Mouse (Mus musculus): Measurements from ENCODE around the gene Kcnmb3. TPM values are rescaled to one million over a fixed set of nuclear protein-coding genes. Genes with fewer than 3 reads are reported as not detected.
A peak's percentile ranks its signal among the peaks of the same experiment; 100 is the strongest.

Kcnmb3 gene
- polyA plus RNA-seq, 1 experiment from 2014 or later, result 0.10 TPM

DNA sequence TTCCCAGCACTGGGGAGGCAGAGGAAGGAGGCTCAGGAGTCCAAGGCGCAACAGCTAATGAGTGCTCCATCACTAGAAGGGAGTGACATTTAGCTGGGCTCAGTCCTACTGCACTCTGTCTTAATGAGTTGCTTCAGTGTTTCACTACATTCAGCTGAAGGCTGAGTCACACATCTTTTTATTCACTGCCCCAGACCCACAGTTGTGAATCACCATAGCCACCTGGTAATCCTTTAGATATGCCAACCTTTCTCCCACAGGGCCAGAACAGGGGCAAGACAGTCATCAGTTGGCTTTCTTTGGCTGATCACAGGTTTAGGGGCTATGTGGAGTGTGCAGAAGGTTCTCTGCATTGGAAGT lies 4.7 kb upstream of the Kcnmb3 start:
- Histone ChIP-seq H3K9ac (ENCODE audit: low read depth, low read length) (no peak overlapping the region), H3K4me1 (ENCODE audit: control insufficient read depth, insufficient read depth, low read length) (no peaks in the 10 kb centered on the region; the same call in 1 of the 2 replicates), H3K36me3 (ENCODE audit: control insufficient read depth, insufficient read depth, low read length) (no peaks in the 10 kb centered on the region), H3K4me2 (ENCODE audit: low read length) (no peak overlapping the region), H3K9me3 (replicated peaks; ENCODE audit: control insufficient read depth, low read length, poor library complexity, severe bottlenecking) (no peaks in the 10 kb centered on the region), H3K4me3 (ENCODE audit: low read depth, low read length) (no peak overlapping the region), H3K27me3 (ENCODE audit: control insufficient read depth, insufficient read depth, low read depth, low read length) (no peaks in the 10 kb centered on the region), H3K27ac (ENCODE audit: low read length) (no peak overlapping the region)
- no peak for ATAC-seq
- 100% methylated on average over 1 of the region's 1 CpGs for WGBS

DNA sequence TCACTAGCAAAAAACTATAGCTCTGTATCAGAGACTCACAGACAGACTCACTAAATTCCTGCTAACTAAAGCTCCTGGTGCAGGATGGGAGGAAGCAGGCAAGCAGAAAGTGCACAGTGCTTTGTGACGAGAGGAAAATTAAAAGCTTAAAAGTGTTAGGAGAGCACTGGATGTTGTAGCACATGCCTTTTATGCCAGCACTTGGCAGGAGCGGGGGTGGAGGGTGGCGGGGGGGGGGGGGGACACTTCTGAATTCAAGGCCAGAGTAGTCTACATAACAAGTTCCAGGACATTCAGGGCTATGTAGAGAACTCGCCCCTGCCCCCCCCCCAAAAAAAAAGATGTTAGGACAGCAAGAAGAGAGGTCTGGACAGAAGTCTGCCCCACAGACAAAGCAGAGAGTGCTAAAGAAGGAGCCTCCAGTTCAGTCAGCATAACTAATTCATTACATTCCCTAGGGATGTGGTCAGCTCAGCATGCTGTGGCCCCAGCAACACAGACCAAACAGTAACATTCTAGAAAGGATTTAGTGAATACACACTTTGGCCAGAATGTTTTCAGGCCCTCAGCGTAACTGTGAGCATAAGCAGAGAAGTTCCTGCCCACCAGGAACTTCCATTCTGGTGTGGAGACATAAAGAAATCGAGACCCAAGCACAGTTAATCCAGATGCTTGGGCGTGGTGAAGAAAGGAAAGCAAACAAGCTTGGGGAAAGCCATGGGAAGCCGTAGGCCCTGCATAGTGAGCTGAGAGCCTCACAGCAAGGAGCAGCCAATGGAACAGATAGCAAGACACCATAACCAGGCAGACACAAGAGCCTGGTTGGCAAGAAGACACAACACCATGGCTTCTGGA lies 4.1 kb upstream of the Kcnmb3 start:
- Histone ChIP-seq H3K4me1 (ENCODE audit: control insufficient read depth, insufficient read depth, low read length) (no peaks in the 10 kb centered on the region; the same call in 1 of the 2 replicates), H3K27me3 (ENCODE audit: control insufficient read depth, insufficient read depth, low read depth, low read length) (no peaks in the 10 kb centered on the region), H3K4me2 (ENCODE audit: low read length) (no peak overlapping the region), H3K27ac (ENCODE audit: low read length) (no peak overlapping the region), H3K9me3 (replicated peaks; ENCODE audit: control insufficient read depth, low read length, poor library complexity, severe bottlenecking) (no peaks in the 10 kb centered on the region), H3K4me3 (ENCODE audit: low read depth, low read length) (no peak overlapping the region), H3K9ac (ENCODE audit: low read depth, low read length) (no peak overlapping the region), H3K36me3 (ENCODE audit: control insufficient read depth, insufficient read depth, low read length) (no peaks in the 10 kb centered on the region)
- 0 out of 2 replicates have a peak, but pooled peaks have one; percentile 21 for ATAC-seq
- WGBS, result 33% methylated on average over 7 of the region's 8 CpGs

DNA sequence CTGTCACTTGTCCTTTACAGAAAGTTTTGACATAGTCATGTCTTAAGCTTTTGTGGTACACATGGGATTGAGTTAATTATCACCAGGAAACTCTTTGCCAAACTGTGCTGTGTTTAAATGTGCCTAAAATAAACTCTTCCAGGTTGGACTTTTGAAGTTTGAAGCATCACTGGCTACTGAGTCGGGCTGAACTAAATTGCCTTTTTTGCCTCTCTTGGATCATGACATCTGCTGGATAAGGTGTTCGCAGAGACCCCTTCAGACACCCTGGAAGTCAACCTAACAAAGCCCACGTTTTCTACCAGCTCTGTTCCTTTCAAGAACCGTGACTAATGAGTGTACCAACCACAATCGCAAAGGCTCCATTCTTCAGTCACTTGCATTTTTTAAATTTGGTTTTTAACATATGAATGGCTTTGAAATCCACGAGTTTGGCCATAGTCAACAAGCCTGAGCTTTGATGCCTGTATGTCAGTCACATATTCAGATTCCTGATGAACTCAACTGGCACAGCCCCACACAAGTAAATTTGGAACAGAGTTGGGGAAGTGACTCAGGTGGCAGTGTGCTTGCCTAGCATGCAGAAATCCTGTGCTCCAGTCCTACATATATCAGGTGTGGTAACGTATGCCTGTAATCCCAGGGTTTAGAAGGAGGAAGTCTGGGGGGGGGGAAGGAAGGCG lies 3.2 kb upstream of the Kcnmb3 start:
- Histone ChIP-seq H3K4me1 (ENCODE audit: control insufficient read depth, insufficient read depth, low read length) (no peaks in the 10 kb centered on the region; the same call in 1 of the 2 replicates), H3K4me3 (ENCODE audit: low read depth, low read length) (no peak overlapping the region), H3K4me2 (ENCODE audit: low read length) (no peak overlapping the region), H3K27ac (ENCODE audit: low read length) (no peak overlapping the region), H3K9me3 (replicated peaks; ENCODE audit: control insufficient read depth, low read length, poor library complexity, severe bottlenecking) (no peaks in the 10 kb centered on the region), H3K36me3 (ENCODE audit: control insufficient read depth, insufficient read depth, low read length) (no peaks in the 10 kb centered on the region), H3K27me3 (ENCODE audit: control insufficient read depth, insufficient read depth, low read depth, low read length) (no peaks in the 10 kb centered on the region), H3K9ac (ENCODE audit: low read depth, low read length) (no peak overlapping the region)
- ATAC-seq, result no peak
- WGBS, result 33% methylated on average over 8 of the region's 8 CpGs

DNA sequence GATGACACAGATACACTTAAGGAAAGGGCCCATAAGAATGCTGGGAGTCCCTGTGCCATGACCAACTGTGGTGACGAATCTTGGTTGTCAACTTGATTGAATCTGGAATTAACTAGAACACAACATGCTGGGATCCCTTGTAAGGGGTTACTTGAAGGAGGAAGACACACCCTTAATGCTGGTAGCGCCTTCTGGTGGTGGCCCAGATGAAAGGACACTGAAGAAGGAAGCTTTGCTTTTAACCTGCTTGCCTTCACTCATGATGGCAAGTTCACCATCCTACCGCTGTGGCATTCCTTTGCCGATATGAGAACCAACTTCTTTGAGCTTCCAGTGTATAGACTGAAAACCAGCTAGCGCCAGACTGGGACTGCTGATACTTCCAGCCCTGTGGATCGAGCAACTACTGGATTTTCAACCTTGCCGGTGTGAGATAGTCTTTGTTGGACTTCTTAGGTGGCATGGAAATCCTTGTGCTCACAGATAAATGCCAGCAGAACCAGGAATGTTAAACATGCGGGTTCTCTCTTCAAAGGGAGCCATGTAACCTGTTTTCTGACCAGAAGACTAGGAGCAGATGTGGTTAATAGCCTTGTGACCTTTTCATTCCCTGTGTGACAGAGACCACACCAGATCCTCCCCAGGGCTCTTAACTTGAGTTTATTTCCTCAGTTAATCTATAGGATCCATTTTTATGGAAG lies 2.5 kb upstream of the Kcnmb3 start:
- 86% methylated on average over 8 of the region's 8 CpGs for WGBS
- H3K36me3 ChIP-seq (ENCODE audit: control insufficient read depth, insufficient read depth, low read length), result no peaks in the 10 kb centered on the region
- no peak overlapping the region for H3K27ac ChIP-seq (ENCODE audit: low read length)
- H3K27me3 ChIP-seq (ENCODE audit: control insufficient read depth, insufficient read depth, low read depth, low read length), result no peaks in the 10 kb centered on the region
- no peaks in the 10 kb centered on the region for H3K9me3 ChIP-seq (replicated peaks; ENCODE audit: control insufficient read depth, low read length, poor library complexity, severe bottlenecking)
- no peaks in the 10 kb centered on the region; the same call in 1 of the 2 replicates for H3K4me1 ChIP-seq (ENCODE audit: control insufficient read depth, insufficient read depth, low read length)
- H3K4me3 ChIP-seq (ENCODE audit: low read depth, low read length), result no peak overlapping the region
- no peak for ATAC-seq
- no peak overlapping the region for H3K9ac ChIP-seq (ENCODE audit: low read depth, low read length)
- no peak overlapping the region for H3K4me2 ChIP-seq (ENCODE audit: low read length)

DNA sequence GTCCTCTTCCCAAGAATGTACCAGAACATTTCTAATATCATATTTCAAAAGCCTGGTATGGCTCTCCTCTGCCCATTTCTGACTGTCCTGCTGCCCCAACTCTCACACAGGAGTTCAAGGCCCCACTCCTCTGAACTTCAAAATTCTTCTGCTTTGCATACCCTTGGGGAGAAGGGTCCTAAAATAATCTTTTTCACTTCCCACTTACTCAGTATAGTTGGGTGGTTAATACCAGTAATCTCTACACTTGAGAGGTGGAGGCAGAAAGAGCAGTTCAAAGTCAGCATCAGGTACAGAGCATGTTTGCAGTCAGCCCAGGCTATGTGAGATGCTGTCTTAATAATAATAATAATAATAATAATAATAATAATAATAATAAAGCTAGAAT lies 1.1 kb downstream of the Kcnmb3 start:
- H3K4me2 ChIP-seq (ENCODE audit: low read length), result no peak overlapping the region
- H3K9me3 ChIP-seq (replicated peaks; ENCODE audit: control insufficient read depth, low read length, poor library complexity, severe bottlenecking), result no peaks in the 10 kb centered on the region
- no peak overlapping the region for H3K27ac ChIP-seq (ENCODE audit: low read length)
- H3K27me3 ChIP-seq (ENCODE audit: control insufficient read depth, insufficient read depth, low read depth, low read length), result no peaks in the 10 kb centered on the region
- ATAC-seq, result no peak
- H3K9ac ChIP-seq (ENCODE audit: low read depth, low read length), result no peak overlapping the region
- H3K4me3 ChIP-seq (ENCODE audit: low read depth, low read length), result no peak overlapping the region
- no peaks in the 10 kb centered on the region for H3K4me1 ChIP-seq (ENCODE audit: control insufficient read depth, insufficient read depth, low read length)
- no peaks in the 10 kb centered on the region for H3K36me3 ChIP-seq (ENCODE audit: control insufficient read depth, insufficient read depth, low read length)

DNA sequence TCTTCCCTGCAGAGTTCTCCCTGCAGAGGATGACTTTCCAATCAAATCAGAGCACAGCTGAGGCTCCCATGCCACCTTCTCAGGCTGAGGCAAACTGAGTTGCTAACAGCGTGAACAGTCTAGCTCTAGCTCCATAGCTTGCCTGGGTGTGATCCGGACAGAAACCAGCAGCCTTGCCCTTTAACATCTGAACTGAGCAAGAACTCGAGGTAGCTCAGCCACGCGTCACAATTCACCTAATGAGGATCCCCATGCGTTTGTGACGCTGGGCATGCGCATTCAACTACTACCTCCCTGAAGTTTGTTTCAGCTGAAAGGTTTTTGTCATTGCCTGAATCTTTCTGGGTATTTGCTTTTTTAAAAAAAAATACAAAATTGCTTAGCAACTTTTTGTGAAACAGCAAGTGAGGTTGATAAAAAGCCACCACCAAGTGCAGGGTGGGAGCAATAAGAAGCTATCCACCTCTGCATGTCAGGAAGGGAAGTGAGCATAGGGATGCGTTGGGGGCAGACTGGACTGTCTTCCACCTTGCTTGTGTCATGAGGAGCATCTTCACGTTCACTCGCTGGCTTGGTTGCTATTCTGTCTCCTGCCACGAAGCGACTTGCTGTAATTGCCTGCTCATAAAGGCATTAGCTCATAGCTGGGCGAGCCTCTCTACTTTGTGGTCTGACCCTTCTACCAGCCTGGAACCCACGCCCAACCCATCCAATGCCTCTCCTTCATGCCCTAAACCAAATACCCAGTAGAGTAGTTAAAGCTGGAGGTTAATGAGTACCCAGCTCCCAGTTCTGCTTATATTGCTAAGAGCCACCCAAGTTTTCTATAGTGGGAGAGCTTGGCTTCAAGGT lies 1.7 kb downstream of the Kcnmb3 start:
- Histone ChIP-seq H3K9ac (ENCODE audit: low read depth, low read length) (no peak overlapping the region), H3K27ac (ENCODE audit: low read length) (no peak overlapping the region), H3K36me3 (ENCODE audit: control insufficient read depth, insufficient read depth, low read length) (no peaks in the 10 kb centered on the region), H3K4me1 (ENCODE audit: control insufficient read depth, insufficient read depth, low read length) (no peaks in the 10 kb centered on the region), H3K9me3 (replicated peaks; ENCODE audit: control insufficient read depth, low read length, poor library complexity, severe bottlenecking) (no peaks in the 10 kb centered on the region), H3K4me2 (ENCODE audit: low read length) (no peak overlapping the region), H3K4me3 (ENCODE audit: low read depth, low read length) (no peak overlapping the region), H3K27me3 (ENCODE audit: control insufficient read depth, insufficient read depth, low read depth, low read length) (no peaks in the 10 kb centered on the region)
- 87% methylated on average over 15 of the region's 15 CpGs for whole genome bisulfite sequencing
- no peak for ATAC-seq

DNA sequence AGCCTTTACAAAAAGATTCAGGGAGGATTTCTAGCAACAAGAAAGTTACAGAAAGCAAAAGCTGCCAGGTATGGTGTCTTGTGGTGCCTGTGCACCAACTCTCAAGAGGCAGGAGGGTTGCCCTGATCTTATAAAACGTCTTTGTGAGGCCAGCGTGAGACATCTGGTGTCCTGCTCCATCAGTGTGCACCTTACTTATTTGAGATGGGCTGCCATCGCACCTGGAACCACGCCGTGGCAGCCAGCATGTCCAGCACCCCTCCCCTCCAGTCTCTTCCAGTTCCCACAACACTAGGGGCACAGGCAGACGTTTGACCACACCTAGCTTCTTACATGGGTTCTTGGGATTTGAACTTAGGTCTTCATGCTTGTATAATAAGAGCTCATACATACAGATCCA lies 3.9 kb downstream of the Kcnmb3 start:
- no peak overlapping the region for H3K27ac ChIP-seq (ENCODE audit: low read length)
- 85% methylated on average over 6 of the region's 6 CpGs for WGBS
- no peak for ATAC-seq

DNA sequence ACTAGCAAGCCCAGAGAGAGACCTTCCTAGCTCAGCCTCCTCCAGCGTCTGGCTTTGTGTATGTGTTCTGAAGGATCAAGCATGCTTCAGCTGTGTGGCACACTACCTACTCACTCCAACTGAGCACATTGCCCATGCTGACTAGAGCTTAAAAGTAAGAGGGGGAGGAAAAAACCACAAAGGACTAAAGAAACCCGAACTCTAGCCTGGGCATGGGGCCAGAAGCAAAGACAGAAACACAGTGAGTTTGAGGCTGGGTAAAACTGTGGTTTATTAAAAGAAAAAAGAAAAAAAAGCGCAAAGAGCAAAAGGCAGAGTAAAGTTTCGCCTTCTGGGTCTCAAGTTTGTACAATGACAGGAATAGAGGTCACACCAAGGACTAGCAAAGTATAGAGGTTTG lies 5.5 kb downstream of the Kcnmb3 start:
- H3K4me2 ChIP-seq (ENCODE audit: low read length), result no peak overlapping the region
- no peak overlapping the region for H3K4me3 ChIP-seq (ENCODE audit: low read depth, low read length)
- H3K36me3 ChIP-seq (ENCODE audit: control insufficient read depth, insufficient read depth, low read length), result no peaks in the 10 kb centered on the region
- H3K27ac ChIP-seq (ENCODE audit: low read length), result no peak overlapping the region
- no peak overlapping the region for H3K9ac ChIP-seq (ENCODE audit: low read depth, low read length)
- no peaks in the 10 kb centered on the region for H3K9me3 ChIP-seq (replicated peaks; ENCODE audit: control insufficient read depth, low read length, poor library complexity, severe bottlenecking)
- ATAC-seq, result no peak
- no peaks in the 10 kb centered on the region for H3K4me1 ChIP-seq (ENCODE audit: control insufficient read depth, insufficient read depth, low read length)
- WGBS, result 83% methylated on average over 4 of the region's 4 CpGs
- H3K27me3 ChIP-seq (ENCODE audit: control insufficient read depth, insufficient read depth, low read depth, low read length), result no peaks in the 10 kb centered on the region

More for the DNA sequence above, 3.9 kb downstream of the Kcnmb3 start:
- Histone ChIP-seq H3K36me3 (ENCODE audit: control insufficient read depth, insufficient read depth, low read length) (no peaks in the 10 kb centered on the region), H3K9ac (ENCODE audit: low read depth, low read length) (no peak overlapping the region), H3K4me3 (ENCODE audit: low read depth, low read length) (no peak overlapping the region), H3K4me1 (ENCODE audit: control insufficient read depth, insufficient read depth, low read length) (no peaks in the 10 kb centered on the region), H3K9me3 (replicated peaks; ENCODE audit: control insufficient read depth, low read length, poor library complexity, severe bottlenecking) (no peaks in the 10 kb centered on the region), H3K4me2 (ENCODE audit: low read length) (no peak overlapping the region), H3K27me3 (ENCODE audit: control insufficient read depth, insufficient read depth, low read depth, low read length) (no peaks in the 10 kb centered on the region)

All from midbrain, embryonic 16.5 days (tissue).